Mouse (Mus musculus) intestine, postnatal 0 days (tissue): ENCODE measurements around the gene Lpin2. TPM values are rescaled to one million over a fixed set of nuclear protein-coding genes. Genes with fewer than 3 reads are reported as not detected.

ENCODE experiments used
- ATAC-seq: fragments of 200-750 bp; cut with Nextera tagmentation; 2 replicates; pipeline ENCODE4 v1.8.0; 2017; ENCODE audit warnings: mild to moderate bottlenecking, moderate TSS enrichment, moderate library complexity
- H3K27ac ChIP-seq: fragments of 300-500 bp; sonication (generic); 2 replicates; pipeline ENCODE4 v1.5.1; 2014; ENCODE audit warnings: mild to moderate bottlenecking, low read depth, low read length, moderate library complexity
- H3K27me3 ChIP-seq: fragments of 300-500 bp; sonication (generic); replicated peaks from 2 replicates; pipeline ENCODE4 v1.6.1; 2014; ENCODE audit warnings: low read length, mixed read lengths; ENCODE audit not compliant: control insufficient read depth, insufficient read depth
- H3K36me3 ChIP-seq: fragments of 300-500 bp; sonication (generic); 2 replicates; pipeline ENCODE4 v1.6.1; 2014; ENCODE audit warnings: mild to moderate bottlenecking, moderate library complexity; ENCODE audit not compliant: control insufficient read depth, insufficient read depth
- H3K4me1 ChIP-seq: fragments of 300-500 bp; sonication (generic); replicated peaks from 2 replicates; pipeline ENCODE4 v1.6.1; 2014; ENCODE audit warnings: antibody characterized with exemption, low read length, mixed read lengths; ENCODE audit not compliant: control insufficient read depth, insufficient read depth
- H3K4me2 ChIP-seq: fragments of 300-500 bp; sonication (generic); replicated peaks from 2 replicates; pipeline ENCODE4 v1.6.1; 2014; ENCODE audit warnings: low read depth, mild to moderate bottlenecking, moderate library complexity
- H3K4me3 ChIP-seq: fragments of 300-500 bp; sonication (generic); 2 replicates; pipeline ENCODE4 v1.5.1; 2014; ENCODE audit warnings: low read depth, low read length
- H3K9ac ChIP-seq: fragments of 300-500 bp; sonication (generic); 2 replicates; pipeline ENCODE4 v1.6.1; 2014; ENCODE audit warnings: mild to moderate bottlenecking, low read depth, low read length
- H3K9me3 ChIP-seq: fragments of 300-500 bp; sonication (generic); 2 replicates; pipeline ENCODE4 v1.6.1; 2016; ENCODE audit warnings: mixed run types; ENCODE audit not compliant: control insufficient read depth
- CTCF ChIP-seq: sonication (generic); IDR thresholded peaks from 2 replicates; pipeline ENCODE4 v1.5.1; 2016; ENCODE audit warnings: low read depth, mild to moderate bottlenecking, control low read depth, antibody characterized with exemption, moderate library complexity
- WGBS: fragments of 180-500 bp; shearing (Covaris S2); extraction: QIAGEN DNeasy Blood & Tissue Kit; methylation state at CpG from one replicate; pipeline ENCODE4 v1.1.7; 2014; 5-methylcytosine and 5-hydroxymethylcytosine counted together
- polyA plus RNA-seq: library from polyadenylated mRNA; unstranded; fragments of >200 nt; fragmentation: Nextera tagmentation; extraction: Ambion mirVana; gene quantifications from 2 replicates; pipeline ENCODE4 v1.2.1, GENCODE M21; 2015

Lpin2 gene
- polyA plus RNA-seq, 1 experiment from 2014 or later, result 22.2 TPM

DNA sequence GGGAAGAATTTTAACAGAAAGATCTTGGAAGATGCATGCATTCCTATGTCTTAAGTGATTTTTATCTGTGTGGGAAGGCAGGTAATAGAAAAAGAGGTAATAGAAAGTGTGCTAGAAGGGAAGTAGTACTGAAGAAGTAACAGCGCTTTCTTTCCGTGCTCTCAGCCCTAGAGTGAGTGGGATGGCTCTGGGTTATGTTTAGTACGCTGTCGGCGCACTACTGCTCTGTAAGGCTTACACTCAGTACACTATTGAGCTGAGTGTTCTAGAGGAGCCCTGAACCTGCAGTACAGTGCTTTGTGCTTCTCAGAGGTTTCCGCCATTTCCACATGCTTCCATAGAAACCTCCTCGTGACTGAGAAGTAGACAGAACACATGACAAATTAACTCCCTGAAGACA is 46.3 kb downstream of the Lpin2 start:
- Histone ChIP-seq H3K9me3 (no peaks in the 10 kb centered on the region), H3K9ac (no peak overlapping the region), H3K27ac (no peak overlapping the region), H3K4me3 (no peak overlapping the region), H3K4me2 (no peak overlapping the region), H3K36me3 (peaks cover 44% of the 10 kb centered on the region), H3K27me3 (no peaks in the 10 kb centered on the region), H3K4me1 (no peaks in the 10 kb centered on the region)
- TF ChIP-seq CTCF, result no peak
- no peak for ATAC-seq
- 79% methylated on average over 7 of the region's 7 CpGs for WGBS

DNA sequence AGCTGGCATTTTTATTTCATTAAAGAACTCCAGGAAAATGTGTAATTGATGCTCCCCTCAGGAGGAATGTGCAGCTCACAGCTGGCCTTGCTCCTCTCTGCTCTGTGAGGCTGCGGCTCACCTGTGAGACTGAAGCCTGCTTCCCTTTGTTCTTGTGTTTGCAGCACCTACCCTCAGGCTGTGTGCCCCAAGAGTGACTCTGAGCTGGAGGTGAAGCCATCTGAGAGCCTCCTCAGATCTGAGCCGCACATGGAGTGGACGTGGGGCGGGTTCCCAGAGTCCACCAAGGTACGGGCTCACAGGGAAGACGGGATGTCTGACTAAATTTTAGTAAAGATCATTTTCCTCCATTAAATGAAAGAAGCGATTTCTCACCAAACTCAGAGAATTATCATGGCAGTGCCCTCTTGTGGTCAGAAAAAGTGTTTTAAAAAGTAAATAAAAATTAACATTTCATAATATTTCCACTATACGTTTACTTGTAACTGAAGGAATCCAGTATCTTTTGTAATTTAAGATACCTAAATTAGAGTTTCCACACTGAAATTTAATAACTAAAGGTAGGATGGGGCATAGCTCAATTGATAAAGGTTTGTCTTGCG is 47.8 kb downstream of the Lpin2 start:
- no peak for ATAC-seq

DNA sequence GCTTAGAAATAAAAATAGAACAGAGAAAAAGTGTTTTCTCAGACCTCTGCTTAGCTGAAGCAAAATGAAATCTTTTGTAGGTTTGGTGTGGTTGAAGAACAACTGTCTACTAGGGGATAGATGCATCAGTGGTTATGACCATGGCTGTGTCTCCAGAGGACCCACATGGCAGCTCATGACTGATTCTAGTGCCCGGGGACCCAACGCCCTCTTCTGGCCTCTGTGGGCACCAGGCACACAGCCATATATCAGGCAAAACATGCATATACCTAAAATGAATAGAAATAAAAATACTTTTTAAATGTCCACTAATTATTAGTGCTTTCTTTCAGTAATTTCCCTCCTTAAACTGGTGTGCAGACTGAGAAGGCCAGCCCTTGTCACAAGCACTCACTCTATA is 49.6 kb downstream of the Lpin2 start:
- H3K4me1 ChIP-seq, result no peaks in the 10 kb centered on the region
- no peak overlapping the region for H3K9ac ChIP-seq
- no peak overlapping the region for H3K4me3 ChIP-seq
- TF ChIP-seq CTCF, result peak; percentile 20; the same call in 1 of the 2 replicates
- 91% methylated on average over 2 of the region's 2 CpGs for WGBS
- no peaks in the 10 kb centered on the region for H3K27me3 ChIP-seq
- no peaks in the 10 kb centered on the region for H3K9me3 ChIP-seq
- ATAC-seq, result no peak
- H3K4me2 ChIP-seq, result no peak overlapping the region
- no peak overlapping the region for H3K27ac ChIP-seq
- peaks cover 48% of the 10 kb centered on the region for H3K36me3 ChIP-seq

More for the DNA sequence above, 47.8 kb downstream of the Lpin2 start:
- H3K36me3 ChIP-seq, result peaks cover 43% of the 10 kb centered on the region
- H3K9me3 ChIP-seq, result no peaks in the 10 kb centered on the region
- no peak overlapping the region for H3K4me3 ChIP-seq
- TF ChIP-seq CTCF, result peak; percentile 56
- H3K27ac ChIP-seq, result no peak overlapping the region
- H3K9ac ChIP-seq, result no peak overlapping the region
- WGBS, result 66% methylated on average over 9 of the region's 9 CpGs
- no peaks in the 10 kb centered on the region for H3K27me3 ChIP-seq
- H3K4me2 ChIP-seq, result no peak overlapping the region
- no peaks in the 10 kb centered on the region for H3K4me1 ChIP-seq

DNA sequence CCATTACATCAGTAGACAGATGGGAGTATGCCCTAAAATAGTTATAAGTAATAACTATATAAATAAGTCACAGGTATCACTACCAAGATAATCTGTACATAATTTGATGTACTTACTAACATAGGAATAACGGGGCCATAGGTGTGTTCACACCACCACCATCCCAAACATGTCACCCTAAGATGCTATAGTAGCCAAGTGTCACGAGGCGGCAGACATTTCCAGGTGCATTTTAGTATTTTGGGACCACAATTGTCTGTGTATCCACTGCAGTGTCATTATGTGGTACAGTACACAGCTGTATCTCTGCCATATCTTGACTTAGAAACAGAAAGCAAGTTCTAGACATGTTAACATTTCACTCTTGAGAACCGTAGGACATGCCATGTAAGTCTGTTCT is 50.9 kb downstream of the Lpin2 start:
- H3K36me3 ChIP-seq, result peaks cover 48% of the 10 kb centered on the region
- H3K4me1 ChIP-seq, result no peaks in the 10 kb centered on the region
- no peak for ATAC-seq
- no peak overlapping the region for H3K4me3 ChIP-seq
- no peak overlapping the region for H3K27ac ChIP-seq
- no peak overlapping the region for H3K9ac ChIP-seq
- no peaks in the 10 kb centered on the region for H3K9me3 ChIP-seq
- H3K27me3 ChIP-seq, result no peaks in the 10 kb centered on the region
- TF ChIP-seq CTCF, result no peak
- H3K4me2 ChIP-seq, result no peak overlapping the region
- 92% methylated on average over 4 of the region's 4 CpGs for WGBS

DNA sequence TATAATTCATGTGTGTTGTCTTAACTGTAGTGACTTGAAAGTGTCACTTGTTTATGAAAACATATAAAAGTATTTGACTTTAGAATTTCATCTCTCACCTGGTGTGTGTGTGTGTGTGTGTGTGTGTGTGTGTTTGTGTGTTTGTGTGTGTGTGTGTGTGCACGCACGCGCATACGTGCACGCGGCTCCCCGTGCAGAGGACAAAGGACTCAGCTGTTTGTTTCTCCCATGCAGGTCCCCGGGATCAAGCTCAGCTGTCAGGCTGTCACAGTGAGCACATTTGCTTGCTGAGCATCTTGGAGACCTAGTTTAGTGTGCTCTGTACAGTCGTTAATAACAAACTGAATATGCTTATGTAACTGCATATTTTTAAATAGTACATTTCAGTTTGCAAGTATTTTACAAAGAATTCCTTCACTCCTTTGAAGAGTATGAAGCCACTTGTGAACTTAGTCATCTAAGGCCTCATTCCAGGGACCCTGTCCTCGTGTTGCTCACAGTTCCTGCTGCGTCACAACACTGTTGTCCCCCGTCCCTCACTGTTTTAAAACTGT is 51.8 kb downstream of the Lpin2 start:
- Histone ChIP-seq H3K4me3 (no peak overlapping the region), H3K9me3 (no peaks in the 10 kb centered on the region), H3K27ac (no peak overlapping the region), H3K4me1 (no peaks in the 10 kb centered on the region), H3K9ac (no peak overlapping the region), H3K4me2 (no peak overlapping the region), H3K36me3 (peaks cover 57% of the 10 kb centered on the region), H3K27me3 (no peaks in the 10 kb centered on the region)
- 92% methylated on average over 12 of the region's 12 CpGs for WGBS
- TF ChIP-seq CTCF, result no peak
- no peak for ATAC-seq

GRCm38 (mm10) chr17:71235229-71235958 is 53.0 kb downstream of the Lpin2 start:
- WGBS, result 82% methylated on average over 12 of the region's 12 CpGs
- Histone ChIP-seq H3K27me3 (no peaks in the 10 kb centered on the region), H3K4me3 (no peak overlapping the region), H3K9me3 (no peaks in the 10 kb centered on the region), H3K36me3 (peaks cover 67% of the 10 kb centered on the region), H3K9ac (no peak overlapping the region), H3K4me1 (no peaks in the 10 kb centered on the region), H3K4me2 (no peak overlapping the region), H3K27ac (no peak overlapping the region)
- no peak for TF ChIP-seq CTCF
- no peak for ATAC-seq
